Mouse (Mus musculus) retina, postnatal 1 day (tissue): ENCODE measurements around the gene Slc4a3.

ENCODE experiments used
- DNase-seq: peaks from one replicate; pipeline ENCODE4 v3.0.0-alpha.2; 2012

Slc4a3 gene

GRCm38 (mm10) chr1:75524679-75525078, 21.4 kb upstream of the Slc4a3 start:
- no peak for DNase-seq

- no peak for DNase-seq
Observed at GRCm38 (mm10) chr1:75530546-75530945, 15.5 kb upstream of the Slc4a3 start.

- no peak for DNase-seq
Observed at GRCm38 (mm10) chr1:75532280-75533172, 13.5 kb upstream of the Slc4a3 start.

- no peak for DNase-seq
Observed at GRCm38 (mm10) chr1:75533325-75534252, 12.5 kb upstream of the Slc4a3 start.

GRCm38 (mm10) chr1:75537587-75537986, 8.5 kb upstream of the Slc4a3 start:
- no peak for DNase-seq

- no peak for DNase-seq
Observed at GRCm38 (mm10) chr1:75538597-75539190, 7.4 kb upstream of the Slc4a3 start.

GRCm38 (mm10) chr1:75541496-75541895, 4.6 kb upstream of the Slc4a3 start:
- no peak for DNase-seq

- DNase-seq: no peak
Observed at GRCm38 (mm10) chr1:75544351-75544750, 1.7 kb upstream of the Slc4a3 start.

GRCm38 (mm10) chr1:75547351-75547750, 1.3 kb downstream of the Slc4a3 start:
- no peak for DNase-seq

GRCm38 (mm10) chr1:75548083-75548482, 2.0 kb downstream of the Slc4a3 start:
- no peak for DNase-seq

GRCm38 (mm10) chr1:75548871-75549270, 2.8 kb downstream of the Slc4a3 start:
- no peak for DNase-seq

- DNase-seq: no peak
Observed at GRCm38 (mm10) chr1:75549289-75550279, 3.5 kb downstream of the Slc4a3 start.

- DNase-seq: no peak
Observed at GRCm38 (mm10) chr1:75550586-75550985, 4.5 kb downstream of the Slc4a3 start.

- DNase-seq: no peak
Observed at GRCm38 (mm10) chr1:75555680-75556079, 9.6 kb downstream of the Slc4a3 start.

- DNase-seq: no peak
Observed at GRCm38 (mm10) chr1:75556143-75556781, 10.2 kb downstream of the Slc4a3 start.

- no peak for DNase-seq
Observed at GRCm38 (mm10) chr1:75557041-75557440, 11.0 kb downstream of the Slc4a3 start.

- no peak for DNase-seq
Observed at GRCm38 (mm10) chr1:75558388-75559178, 12.5 kb downstream of the Slc4a3 start.

- DNase-seq: peak; percentile 96
Observed at GRCm38 (mm10) chr1:75559212-75559925, 13.3 kb downstream of the Slc4a3 start.

- DNase-seq: no peak
Observed at GRCm38 (mm10) chr1:75560206-75560913, 14.3 kb downstream of the Slc4a3 start.
